Mouse (Mus musculus) left cerebral cortex, adult 6 months (tissue): ENCODE results near the gene Rufy1. TPM values are rescaled to one million over a fixed set of nuclear protein-coding genes. Genes with fewer than 3 reads are reported as not detected.

Experiments
- long read RNA-seq, 2 experiments: library from polyadenylated mRNA; unstranded; transcript quantifications; one replicate each; pipeline ENCODE4 v2.0.0; 2019 to 2020
- polyA plus RNA-seq: library from polyadenylated mRNA; unstranded; fragments of <200 nt; fragmentation: Nextera tagmentation; gene quantifications from 2 replicates; pipeline ENCODE4 v1.2.3, GENCODE M21; 2021

Rufy1 gene
- polyA plus RNA-seq, result 19.1 and 21.9 TPM in 2 replicates
- long read RNA-seq, experiment 1, transcript Rufy1-201 (18 exons, 2,688 nt), result major isoform, 151 of 197 reads
- long read RNA-seq, experiment 1, partial matches to known transcripts, result 31 of 197 reads
- long read RNA-seq, experiment 1, other reads (novel, unspliced or antisense), result 15 of 197 reads
- long read RNA-seq, experiment 2, transcript Rufy1-201 (18 exons, 2,688 nt), result major isoform, 14 of 32 reads
- long read RNA-seq, experiment 2, partial matches to known transcripts, result 13 of 32 reads
- long read RNA-seq, experiment 2, other reads (novel, unspliced or antisense), result 5 of 32 reads

GRCm38 (mm10) chr11:50430277-50431133, at the start of gene Rufy1:
Gene Rufy1 (minus strand): TSS chr11:50431125.

GRCm38 (mm10) chr11:50376911-50377891, 53.7 kb downstream of the Rufy1 start, which contains the start of gene Hnrnph1:
Gene Hnrnph1 (plus strand): TSS chr11:50376990.

DNA sequence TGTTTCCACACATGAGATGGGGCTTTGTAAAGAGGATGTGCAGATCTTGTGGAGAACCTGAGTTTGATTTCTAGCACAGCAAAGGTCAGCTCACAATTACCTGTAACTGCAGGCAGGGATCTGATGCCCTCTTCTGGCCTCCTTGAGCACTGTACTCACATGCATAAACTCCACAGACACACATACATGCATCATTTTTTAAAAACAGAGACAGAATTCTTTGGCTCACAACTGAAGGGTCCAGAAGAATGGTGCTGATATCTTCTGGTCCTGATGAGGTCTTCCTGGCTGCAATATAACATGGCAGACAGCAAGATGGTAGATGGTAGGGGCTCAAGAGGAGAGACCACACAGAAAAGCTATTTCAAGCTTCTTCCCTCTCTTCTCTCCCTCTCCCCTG, 76.8 kb downstream of the Rufy1 start, which contains the start of gene Cby3:
Gene Cby3 (plus strand): TSS at position 301 of the 400 bp plus-strand sequence.

Other genes with a start within 250 kb of the Rufy1 start
- gene Sqstm1, start 220.3 kb downstream of the Rufy1 start, polyA plus RNA-seq, result 303 and 390 TPM in 2 replicates
- 12.0 and 15.5 TPM in 2 replicates for gene Mgat4b, start 220.2 kb downstream of the Rufy1 start, polyA plus RNA-seq
- gene Ltc4s, start 192.5 kb downstream of the Rufy1 start, polyA plus RNA-seq, result 14.5 and 16.4 TPM in 2 replicates
- 0.81 and 2.4 TPM in 2 replicates for gene Maml1, start 138.8 kb downstream of the Rufy1 start, polyA plus RNA-seq
- gene Canx, start 105.5 kb downstream of the Rufy1 start, polyA plus RNA-seq, result 87.9 and 189 TPM in 2 replicates
- gene Cby3, start 76.7 kb downstream of the Rufy1 start, polyA plus RNA-seq, result 0.93 and 1.0 TPM in 2 replicates
- gene Hnrnph1, start 54.1 kb downstream of the Rufy1 start, polyA plus RNA-seq, result 35.4 and 45.9 TPM in 2 replicates
- 1.3 and 2.4 TPM in 2 replicates for gene Adamts2, start 171.0 kb upstream of the Rufy1 start, polyA plus RNA-seq